Mouse (Mus musculus): ENCODE measurements around the gene Clock. TPM values are rescaled to one million over a fixed set of nuclear protein-coding genes. Genes with fewer than 3 reads are reported as not detected.

Gene Clock
- polyA plus RNA-seq, 1 experiment from 2014 or later, result 10.4 TPM

- DNase-seq (ENCODE audit: low spot score), result no peak
- WGBS, result 88% methylated on average over 5 of the region's 5 CpGs
- Histone ChIP-seq H3K27ac (no peak overlapping the region), H3K9me3 (no peaks in the 10 kb centered on the region), H3K4me1 (replicated peaks) (peaks cover 35% of the 10 kb centered on the region), H3K4me3 (no peak overlapping the region), H3K27me3 (ENCODE audit: insufficient read depth, poor library complexity, severe bottlenecking) (peaks cover under 1% of the 10 kb centered on the region; the same call in 1 of the 2 replicates), H3K36me3 (peaks cover 40% of the 10 kb centered on the region)
Observed at GRCm38 (mm10) chr5:76187885-76188284, 116.7 kb downstream of the Clock start.

GRCm38 (mm10) chr5:76184286-76185080 lies 120.1 kb downstream of the Clock start:
- DNase-seq (ENCODE audit: low spot score), result peak; percentile 87
- 4% methylated on average over 38 of the region's 38 CpGs for WGBS
- Histone ChIP-seq H3K27ac (peak overlapping the region; percentile 98), H3K4me1 (replicated peaks) (peaks cover 30% of the 10 kb centered on the region), H3K36me3 (peaks cover 19% of the 10 kb centered on the region), H3K27me3 (ENCODE audit: insufficient read depth, poor library complexity, severe bottlenecking) (peaks cover 8% of the 10 kb centered on the region; the same call in 1 of the 2 replicates), H3K4me3 (peak overlapping the region; percentile 88), H3K9me3 (no peaks in the 10 kb centered on the region)

GRCm38 (mm10) chr5:76183750-76184261 lies 120.8 kb downstream of the Clock start, which contains the start of gene Tmem165:
TSS of gene Tmem165 (plus strand) at chr5:76183880.
- H3K4me3 ChIP-seq, result peak within 1 kb of the TSS; percentile 88
- H3K27ac ChIP-seq, result peak within 1 kb of the TSS; percentile 98
- peaks cover 27% of the 10 kb centered on the region for H3K4me1 ChIP-seq (replicated peaks)
- peak; percentile 93 for DNase-seq (ENCODE audit: low spot score)
- under 1% methylated on average over 62 of the region's 62 CpGs for WGBS
- peaks cover 8% of the 10 kb centered on the region; the same call in 1 of the 2 replicates for H3K27me3 ChIP-seq (ENCODE audit: insufficient read depth, poor library complexity, severe bottlenecking)
- no peaks in the 10 kb centered on the region for H3K9me3 ChIP-seq
- peaks cover 19% of the 10 kb centered on the region for H3K36me3 ChIP-seq

- Histone ChIP-seq H3K36me3 (peaks cover 19% of the 10 kb centered on the region), H3K9me3 (no peaks in the 10 kb centered on the region), H3K4me1 (replicated peaks) (peaks cover 27% of the 10 kb centered on the region), H3K27ac (peak overlapping the region; percentile 98), H3K4me3 (peak overlapping the region; percentile 88), H3K27me3 (ENCODE audit: insufficient read depth, poor library complexity, severe bottlenecking) (peaks cover 8% of the 10 kb centered on the region; the same call in 1 of the 2 replicates)
- 41% methylated on average over 17 of the region's 17 CpGs for WGBS
- no peak for DNase-seq (ENCODE audit: low spot score)
Observed at GRCm38 (mm10) chr5:76183043-76183749, 121.4 kb downstream of the Clock start.

GRCm38 (mm10) chr5:76182326-76182725 lies 122.3 kb downstream of the Clock start:
- Histone ChIP-seq H3K27ac (no peak overlapping the region), H3K27me3 (ENCODE audit: insufficient read depth, poor library complexity, severe bottlenecking) (peaks cover 8% of the 10 kb centered on the region; the same call in 1 of the 2 replicates), H3K36me3 (peaks cover 12% of the 10 kb centered on the region), H3K4me3 (no peak overlapping the region), H3K4me1 (replicated peaks) (peaks cover 24% of the 10 kb centered on the region), H3K9me3 (no peaks in the 10 kb centered on the region)
- WGBS, result 62% methylated on average over 3 of the region's 3 CpGs
- no peak for DNase-seq (ENCODE audit: low spot score)

GRCm38 (mm10) chr5:76179791-76180190 lies 124.8 kb downstream of the Clock start:
- no peaks in the 10 kb centered on the region for H3K9me3 ChIP-seq
- H3K4me1 ChIP-seq (replicated peaks), result peaks cover 14% of the 10 kb centered on the region
- no peaks in the 10 kb centered on the region for H3K36me3 ChIP-seq
- DNase-seq (ENCODE audit: low spot score), result no peak
- H3K4me3 ChIP-seq, result no peak overlapping the region
- H3K27ac ChIP-seq, result no peak overlapping the region
- 85% methylated on average over 5 of the region's 5 CpGs for WGBS
- peaks cover 8% of the 10 kb centered on the region; the same call in 1 of the 2 replicates for H3K27me3 ChIP-seq (ENCODE audit: insufficient read depth, poor library complexity, severe bottlenecking)

- WGBS, result 98% methylated on average over 5 of the region's 5 CpGs
- Histone ChIP-seq H3K9me3 (no peaks in the 10 kb centered on the region), H3K36me3 (no peaks in the 10 kb centered on the region), H3K27ac (no peak overlapping the region), H3K27me3 (ENCODE audit: insufficient read depth, poor library complexity, severe bottlenecking) (peaks cover 8% of the 10 kb centered on the region; the same call in 1 of the 2 replicates), H3K4me3 (no peak overlapping the region), H3K4me1 (replicated peaks) (peaks cover 14% of the 10 kb centered on the region)
- DNase-seq (ENCODE audit: low spot score), result no peak
Observed at GRCm38 (mm10) chr5:76179171-76179570, 125.4 kb downstream of the Clock start.

- DNase-seq (ENCODE audit: low spot score), result no peak
- Histone ChIP-seq H3K36me3 (no peaks in the 10 kb centered on the region), H3K9me3 (no peaks in the 10 kb centered on the region), H3K27ac (no peak overlapping the region), H3K4me1 (replicated peaks) (0 out of 2 replicates have a peak, but pooled peaks cover 7% of the 10 kb centered on the region), H3K27me3 (ENCODE audit: insufficient read depth, poor library complexity, severe bottlenecking) (peaks cover 5% of the 10 kb centered on the region; the same call in 1 of the 2 replicates), H3K4me3 (no peak overlapping the region)
- WGBS, result 87% methylated on average over 7 of the region's 7 CpGs
Observed at GRCm38 (mm10) chr5:76177664-76178063, 126.9 kb downstream of the Clock start.

GRCm38 (mm10) chr5:76176841-76177240 lies 127.8 kb downstream of the Clock start:
- no peak for DNase-seq (ENCODE audit: low spot score)
- H3K36me3 ChIP-seq, result no peaks in the 10 kb centered on the region
- WGBS, result 69% methylated on average over 11 of the region's 11 CpGs
- H3K27ac ChIP-seq, result no peak overlapping the region
- no peaks in the 10 kb centered on the region for H3K9me3 ChIP-seq
- H3K4me1 ChIP-seq (replicated peaks), result 0 out of 2 replicates have a peak, but pooled peaks cover 7% of the 10 kb centered on the region
- H3K4me3 ChIP-seq, result no peak overlapping the region
- no peaks in the 10 kb centered on the region for H3K27me3 ChIP-seq (ENCODE audit: insufficient read depth, poor library complexity, severe bottlenecking)

- Histone ChIP-seq H3K27me3 (ENCODE audit: insufficient read depth, poor library complexity, severe bottlenecking) (no peaks in the 10 kb centered on the region), H3K4me3 (no peak overlapping the region), H3K4me1 (replicated peaks) (0 out of 2 replicates have a peak, but pooled peaks cover 7% of the 10 kb centered on the region), H3K36me3 (no peaks in the 10 kb centered on the region), H3K9me3 (no peaks in the 10 kb centered on the region), H3K27ac (no peak overlapping the region)
- WGBS, result 62% methylated on average over 3 of the region's 3 CpGs
- DNase-seq (ENCODE audit: low spot score), result no peak
Observed at GRCm38 (mm10) chr5:76176411-76176810, 128.2 kb downstream of the Clock start.

- Histone ChIP-seq H3K9me3 (no peaks in the 10 kb centered on the region), H3K27me3 (ENCODE audit: insufficient read depth, poor library complexity, severe bottlenecking) (no peaks in the 10 kb centered on the region), H3K4me1 (replicated peaks) (0 out of 2 replicates have a peak, but pooled peaks cover 7% of the 10 kb centered on the region), H3K36me3 (no peaks in the 10 kb centered on the region), H3K4me3 (no peak overlapping the region), H3K27ac (no peak overlapping the region)
- no peak for DNase-seq (ENCODE audit: low spot score)
- WGBS, result 89% methylated on average over 4 of the region's 4 CpGs
Observed at GRCm38 (mm10) chr5:76175051-76175450, 129.5 kb downstream of the Clock start.

- DNase-seq (ENCODE audit: low spot score), result no peak
- H3K9me3 ChIP-seq, result no peaks in the 10 kb centered on the region
- H3K36me3 ChIP-seq, result no peaks in the 10 kb centered on the region
- H3K4me3 ChIP-seq, result no peak overlapping the region
- H3K4me1 ChIP-seq (replicated peaks), result no peaks in the 10 kb centered on the region
- no peak overlapping the region for H3K27ac ChIP-seq
- no peaks in the 10 kb centered on the region for H3K27me3 ChIP-seq (ENCODE audit: insufficient read depth, poor library complexity, severe bottlenecking)
Observed at GRCm38 (mm10) chr5:76171039-76171438, 133.6 kb downstream of the Clock start.

Data from hindbrain, embryonic 10.5 days (tissue).